Mouse (Mus musculus): ENCODE results near the gene Lamp1. TPM values are rescaled to one million over a fixed set of nuclear protein-coding genes. Genes with fewer than 3 reads are reported as not detected.

Lamp1 gene
- polyA plus RNA-seq (2015; fragmentation: Illumina TruSeq; extraction: RNeasy Lipid Tissue Mini Kit (QIAGEN cat#74804); ENCODE audit: insufficient read depth, low replicate concordance), result 324 TPM

DNA sequence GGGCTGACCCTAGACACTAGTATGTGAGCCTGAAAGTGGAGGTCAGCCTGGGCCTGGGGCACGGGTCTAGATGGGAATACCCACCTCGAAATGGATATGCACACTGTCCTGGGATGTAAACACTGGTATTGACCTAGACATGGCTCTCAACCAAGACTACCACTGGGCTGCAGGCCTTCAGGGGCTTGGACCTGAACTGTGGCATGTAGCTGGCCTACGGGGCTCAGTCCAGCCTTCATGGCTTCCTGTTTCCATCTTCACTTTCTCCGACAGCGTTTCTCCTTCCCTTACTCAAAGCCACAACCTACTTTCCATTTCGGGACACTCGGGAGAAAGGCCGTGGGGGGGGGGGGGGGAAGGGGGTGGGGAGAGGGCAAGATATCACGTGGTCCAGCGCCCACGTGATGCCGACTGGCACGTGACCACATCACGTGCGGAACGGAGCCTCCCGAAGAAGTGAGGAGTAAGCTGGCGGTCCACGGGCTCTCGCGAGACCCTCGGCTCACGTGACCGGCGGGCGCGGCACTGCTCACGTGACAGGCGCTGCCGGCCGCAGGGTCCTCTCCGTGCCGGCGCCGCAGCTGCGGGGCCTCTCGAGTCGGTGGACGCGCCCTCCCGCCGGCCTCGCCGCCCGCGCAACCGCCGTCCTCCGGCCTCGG, at the start of gene Lamp1:
TSS of gene Lamp1 (plus strand) at position 444 of the 659 bp plus-strand sequence.

DNA sequence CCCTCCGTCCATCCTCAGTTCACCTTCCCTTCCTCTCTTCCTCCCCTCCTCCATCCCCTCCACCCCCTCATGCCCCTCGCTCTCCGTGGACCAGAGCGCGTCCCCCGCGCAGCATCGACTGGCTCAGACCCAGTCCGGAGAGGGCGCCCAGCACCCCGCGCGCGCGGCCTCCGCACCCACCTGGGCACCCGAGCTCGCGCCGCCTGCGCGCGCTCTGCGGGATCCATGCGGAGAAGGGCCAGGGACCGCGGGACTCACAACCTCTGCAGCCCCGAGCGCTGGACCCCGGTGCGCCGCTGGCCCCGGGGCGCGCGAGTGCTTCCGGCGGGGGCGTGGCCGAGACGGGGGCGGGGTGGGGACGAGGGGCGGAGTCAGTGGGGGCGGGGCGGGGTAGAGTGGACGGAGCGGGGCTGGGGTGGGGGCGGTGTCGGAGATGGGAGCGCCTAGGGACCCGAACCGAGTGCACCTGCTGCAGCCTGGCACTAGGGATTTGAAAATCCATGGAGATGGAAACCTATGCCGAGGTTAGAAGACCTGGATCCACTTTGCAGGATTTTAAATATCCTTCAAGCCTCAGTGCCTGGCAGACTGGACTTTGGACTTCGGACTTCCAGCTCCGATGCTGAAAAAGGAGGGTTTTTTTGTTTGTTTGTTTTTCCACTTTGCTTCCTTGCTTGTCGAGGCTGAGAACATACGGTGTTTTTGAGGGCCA, 41.5 kb downstream of the Lamp1 start, which contains the start of gene Grtp1:
TSS of gene Grtp1 (minus strand) at position 320 of the 712 bp plus-strand sequence.

Other genes starting within 250 kb of the Lamp1 start
- gene F7, start 133.1 kb upstream of the Lamp1 start, polyA plus RNA-seq (2015; fragmentation: Illumina TruSeq; extraction: RNeasy Lipid Tissue Mini Kit (QIAGEN cat#74804); ENCODE audit: insufficient read depth, low replicate concordance), result 0.25 TPM
- 0.97 TPM for gene F10, start 121.9 kb upstream of the Lamp1 start, polyA plus RNA-seq (2015; fragmentation: Illumina TruSeq; extraction: RNeasy Lipid Tissue Mini Kit (QIAGEN cat#74804); ENCODE audit: insufficient read depth, low replicate concordance)
- not detected for gene Proz, start 98.2 kb upstream of the Lamp1 start, polyA plus RNA-seq (2015; fragmentation: Illumina TruSeq; extraction: RNeasy Lipid Tissue Mini Kit (QIAGEN cat#74804); ENCODE audit: insufficient read depth, low replicate concordance)
- 30.1 TPM for gene Pcid2, start 53.7 kb upstream of the Lamp1 start, polyA plus RNA-seq (2015; fragmentation: Illumina TruSeq; extraction: RNeasy Lipid Tissue Mini Kit (QIAGEN cat#74804); ENCODE audit: insufficient read depth, low replicate concordance)
- gene Cul4a, start 53.5 kb upstream of the Lamp1 start, polyA plus RNA-seq (2015; fragmentation: Illumina TruSeq; extraction: RNeasy Lipid Tissue Mini Kit (QIAGEN cat#74804); ENCODE audit: insufficient read depth, low replicate concordance), result 51.4 TPM
- 0.41 TPM for gene Grtp1, start 41.5 kb downstream of the Lamp1 start, polyA plus RNA-seq (2015; fragmentation: Illumina TruSeq; extraction: RNeasy Lipid Tissue Mini Kit (QIAGEN cat#74804); ENCODE audit: insufficient read depth, low replicate concordance)
- not detected for gene Adprhl1, start 95.0 kb downstream of the Lamp1 start, polyA plus RNA-seq (2015; fragmentation: Illumina TruSeq; extraction: RNeasy Lipid Tissue Mini Kit (QIAGEN cat#74804); ENCODE audit: insufficient read depth, low replicate concordance)
- gene Dcun1d2, start 129.0 kb downstream of the Lamp1 start, polyA plus RNA-seq (2015; fragmentation: Illumina TruSeq; extraction: RNeasy Lipid Tissue Mini Kit (QIAGEN cat#74804); ENCODE audit: insufficient read depth, low replicate concordance), result 18.0 TPM
- 12.0 TPM for gene Tmco3, start 129.0 kb downstream of the Lamp1 start, polyA plus RNA-seq (2015; fragmentation: Illumina TruSeq; extraction: RNeasy Lipid Tissue Mini Kit (QIAGEN cat#74804); ENCODE audit: insufficient read depth, low replicate concordance)
- 62.2 TPM for gene Tfdp1, start 179.6 kb downstream of the Lamp1 start, polyA plus RNA-seq (2015; fragmentation: Illumina TruSeq; extraction: RNeasy Lipid Tissue Mini Kit (QIAGEN cat#74804); ENCODE audit: insufficient read depth, low replicate concordance)
- not detected for gene Atp4b, start 237.7 kb downstream of the Lamp1 start, polyA plus RNA-seq (2015; fragmentation: Illumina TruSeq; extraction: RNeasy Lipid Tissue Mini Kit (QIAGEN cat#74804); ENCODE audit: insufficient read depth, low replicate concordance)
- not detected for gene Grk1, start 245.9 kb downstream of the Lamp1 start, polyA plus RNA-seq (2015; fragmentation: Illumina TruSeq; extraction: RNeasy Lipid Tissue Mini Kit (QIAGEN cat#74804); ENCODE audit: insufficient read depth, low replicate concordance)

Measured in spleen, adult 10 weeks (tissue).